Mouse (Mus musculus): ENCODE data around the gene Ybx1.

DNA sequence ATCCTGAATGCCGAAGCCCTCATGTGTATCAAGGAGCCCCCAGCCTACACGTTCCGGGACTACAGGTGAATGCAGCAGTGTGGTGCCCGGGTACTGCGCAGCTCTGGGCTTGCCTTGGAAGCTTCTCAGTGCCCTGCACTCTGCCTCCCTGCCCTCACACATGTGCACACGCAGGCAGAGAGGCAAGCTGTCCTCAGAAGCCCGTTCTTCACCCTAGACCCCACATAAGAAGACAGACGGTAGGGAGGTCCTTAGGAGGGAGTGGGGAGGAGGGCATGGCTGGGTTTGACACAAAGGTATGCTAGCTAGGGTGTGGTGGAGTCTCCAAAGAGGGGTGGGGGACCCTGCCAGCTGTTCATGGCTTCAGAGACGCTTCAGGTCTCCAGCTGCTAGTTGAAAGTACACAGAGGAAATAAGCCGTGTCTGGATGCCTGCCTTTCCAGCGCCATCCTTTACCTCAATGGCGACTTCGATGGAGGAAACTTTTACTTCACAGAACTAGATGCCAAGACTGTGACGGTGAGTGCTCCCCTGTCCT is 47.6 kb downstream of the Ybx1 start:
- TF ChIP-seq GATA1 (IDR thresholded peaks at IDR 0.05; ENCODE audit: borderline replicate concordance, low read length) (no peak), FLI1 (IDR thresholded peaks at IDR 0.05; ENCODE audit: low read length) (no peak)
